8 mouse cellular contexts compared by ENCODE assay signal in genomic region chr13:63567677-63568293, GRCm38 (mm10). TPM values are rescaled to one million over a fixed set of nuclear protein-coding genes. Genes with fewer than 3 reads are reported as not detected.
DNase-seq lines count a peak whose midpoint lies in the region; ATAC-seq and TF ChIP-seq lines count a peak whose summit lies in the region.

No protein-coding gene starts in this region.

- intact Hi-C loops in gastrocnemius, adult 2 months (cut with DNase I) = loop anchor here (5.0 kb wide), 2 partner anchors 75 to 250 kb away; partner anchors contain the start of gene Ercc6l2

- peak overlapping the region; percentile 79 for H3K4me3 ChIP-seq in gastrocnemius, adult 2 months
- H3K4me3 ChIP-seq in hindbrain, postnatal 0 days (ENCODE audit: low read length) = peak overlapping the region; percentile 92

- peak; percentile 57 for ATAC-seq in common myeloid progenitor, adult 5-6 weeks (replicated peaks; ENCODE audit: low read depth, poor library complexity, severe bottlenecking)
- peak; percentile 91 for ATAC-seq in hindbrain, postnatal 0 days

- peak overlapping the region; percentile 51 for H3K9ac ChIP-seq in hindbrain, postnatal 0 days (replicated peaks; ENCODE audit: low read length)

- peak overlapping the region; percentile 94 for H3K27ac ChIP-seq in gastrocnemius, adult 2 months
- H3K27ac ChIP-seq in hindbrain, postnatal 0 days = peak overlapping the region; percentile 90

- under 1% methylated on average over 49 of the region's 62 CpGs for WGBS in hindbrain, postnatal 0 days

- H3K4me1 ChIP-seq in hindbrain, postnatal 0 days (ENCODE audit: insufficient read depth, low read length) = peaks cover 10% of the 10 kb centered on the region; the same call in 1 of the 2 replicates

- no peak; the same call in 1 of the 2 replicates for TF ChIP-seq CTCF in gastrocnemius, adult 2 months (IDR thresholded peaks at IDR 0.05)
- TF ChIP-seq CTCF in hindbrain, postnatal 0 days (IDR thresholded peaks at IDR 0.05; ENCODE audit: low read depth) = no peak

- no peaks in the 10 kb centered on the region for H3K9me3 ChIP-seq in hindbrain, postnatal 0 days (ENCODE audit: low read length)

- H3K27me3 ChIP-seq in hindbrain, postnatal 0 days (ENCODE audit: insufficient read depth, low read length) = 0 out of 2 replicates have a peak, but pooled peaks cover 4% of the 10 kb centered on the region

- peak overlapping the region; percentile 92 for H3K4me2 ChIP-seq in hindbrain, postnatal 0 days (ENCODE audit: low read depth, low read length)

- H3K36me3 ChIP-seq in hindbrain, postnatal 0 days (ENCODE audit: insufficient read depth, low read length) = no peaks in the 10 kb centered on the region

- peak; percentile 97 for DNase-seq in ZHBTc4 (ENCODE audit: low read depth, low spot score)
- DNase-seq in gastrocnemius, adult 2 months = peak; percentile 96
- DNase-seq in hindbrain, postnatal 0 days (ENCODE audit: low spot score) = peak; percentile 97
- peak; percentile 86 to 94 for DNase-seq in left cerebral cortex, adult 18-20 months (ENCODE audit: low spot score in 2 of 2)
- DNase-seq in lung, postnatal 4 days = peak; percentile 95 to 98
- peak; percentile 97 for DNase-seq in retina, postnatal 1 day
- DNase-seq in thymus, postnatal 4 days = peak; percentile 93

RNA-seq across cellular contexts. Expression of gene Ptch1, which starts 5.6 kb away (rescaled TPM):
- total RNA-seq in common myeloid progenitor, adult 5-6 weeks (2017) = 11.9 and 13.8 TPM in 2 replicates
- 10 to 100 TPM in 1 of 2 experiments, 1 to 10 TPM in 1; 8.0 to 13.0 TPM for total RNA-seq in gastrocnemius, adult 2 months (2021)
- 39.0 and 58.4 TPM in 2 replicates for total RNA-seq in hindbrain, postnatal 0 days (2014; rRNA removed)
- polyA plus RNA-seq in hindbrain, postnatal 0 days (2015; fragmentation: Nextera tagmentation; extraction: Ambion mirVana) = 9.6 and 10.4 TPM in 2 replicates
- 10 to 100 TPM; 49.4 to 55.7 TPM for total RNA-seq in left cerebral cortex, adult 18-20 months (2021)

Comparison
In these comparisons a context has a peak if more than half of its experiments do, and no peak if none do; other contexts are left out.
1. Peak in every context shown above with its lines: DNase-seq, ATAC-seq, H3K4me3 ChIP-seq and H3K27ac ChIP-seq.